Mouse (Mus musculus) lung, embryonic 15.5 days (tissue): ENCODE results near the gene Rngtt. TPM values are rescaled to one million over a fixed set of nuclear protein-coding genes. Genes with fewer than 3 reads are reported as not detected.

Experiments used
- ATAC-seq: fragments of 200-750 bp; cut with Nextera tagmentation; 2 replicates; pipeline ENCODE4 v1.8.0; 2017; ENCODE audit warnings: moderate number of reproducible peaks, borderline replicate concordance; ENCODE audit not compliant: low FRiP score, low TSS enrichment; ENCODE audit errors: extremely low read depth
- H3K27ac ChIP-seq: fragments of 300-500 bp; sonication (generic); 2 replicates; pipeline ENCODE4 v1.5.1; 2015; ENCODE audit warnings: moderate library complexity, mild to moderate bottlenecking, inconsistent platforms
- H3K27me3 ChIP-seq: fragments of 300-500 bp; sonication (generic); 2 replicates; pipeline ENCODE4 v1.6.1; 2015; ENCODE audit warnings: inconsistent platforms
- H3K36me3 ChIP-seq: fragments of 300-500 bp; sonication (generic); 2 replicates; pipeline ENCODE4 v1.6.1; 2015; ENCODE audit warnings: inconsistent platforms
- H3K4me1 ChIP-seq: fragments of 300-500 bp; sonication (generic); 2 replicates; pipeline ENCODE4 v1.6.1; 2015; ENCODE audit warnings: inconsistent platforms
- H3K4me2 ChIP-seq: fragments of 300-500 bp; sonication (generic); 2 replicates; pipeline ENCODE4 v1.6.1; 2015; ENCODE audit warnings: inconsistent platforms, mild to moderate bottlenecking, moderate library complexity
- H3K4me3 ChIP-seq: fragments of 300-500 bp; sonication (generic); 2 replicates; pipeline ENCODE4 v1.5.1; 2015; ENCODE audit warnings: mild to moderate bottlenecking, inconsistent platforms
- H3K9ac ChIP-seq: fragments of 300-500 bp; sonication (generic); 2 replicates; pipeline ENCODE4 v1.6.1; 2015; ENCODE audit warnings: inconsistent platforms
- H3K9me3 ChIP-seq: fragments of 300-500 bp; sonication (generic); 2 replicates; pipeline ENCODE4 v1.6.1; 2016; ENCODE audit warnings: inconsistent platforms
- WGBS: fragments of 180-500 bp; shearing (Covaris S2); methylation state at CpG from one replicate; pipeline ENCODE4 v1.1.7; 2015; 5-methylcytosine and 5-hydroxymethylcytosine counted together
- microRNA-seq: library from miRNA; unstranded; fragments of <30 nt; microRNA quantifications from one replicate; pipeline ENCODE4, GENCODE M21; 2016
- polyA plus RNA-seq: library from polyadenylated mRNA; unstranded; fragments of >200 nt; fragmentation: Nextera tagmentation; extraction: Ambion mirVana; gene quantifications from 2 replicates; pipeline ENCODE4 v1.2.1, GENCODE M21; 2015

The Rngtt gene
- polyA plus RNA-seq, 1 experiment from 2014 or later = 25.4 TPM

DNA sequence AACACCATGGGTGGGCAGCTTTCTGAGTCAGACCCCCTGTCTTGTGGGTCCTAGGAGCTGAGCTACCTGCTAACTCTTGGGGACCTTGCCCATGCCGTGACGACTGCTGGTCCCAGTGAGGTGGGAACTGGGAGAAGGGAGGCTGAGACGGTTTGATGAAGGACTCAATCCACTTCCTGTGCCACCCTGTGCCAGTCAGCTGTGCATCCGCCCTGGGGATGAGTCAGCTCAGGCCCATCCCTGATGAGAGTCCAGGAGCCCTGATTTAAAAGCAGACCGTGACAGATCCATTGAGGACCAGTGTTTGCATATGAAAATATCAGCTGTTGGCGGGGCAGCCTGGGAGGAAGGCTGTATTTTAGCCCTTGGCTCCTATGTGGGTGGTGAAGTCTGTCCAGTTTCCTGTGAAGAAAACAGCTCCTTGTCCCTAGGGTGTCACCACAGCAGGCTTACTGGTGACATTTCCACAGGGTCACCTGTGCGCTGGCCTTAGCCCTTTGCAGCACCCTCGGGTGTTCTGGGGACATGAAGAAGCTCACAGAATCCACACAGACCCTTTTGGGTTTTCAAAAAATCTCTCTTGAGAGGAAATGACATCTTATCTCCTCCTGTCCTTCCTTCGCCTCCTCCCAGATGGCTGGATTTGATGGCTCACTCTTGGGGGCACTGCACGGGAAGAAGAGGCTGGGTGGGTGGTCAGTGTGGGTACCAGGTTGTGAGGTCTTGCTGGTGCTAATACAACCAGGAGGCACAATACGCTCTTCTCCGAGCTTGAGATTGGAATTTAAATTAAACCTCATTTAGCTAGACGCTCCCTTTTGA lies 234.9 kb downstream of the Rngtt start:
- H3K4me3 ChIP-seq = no peak overlapping the region
- 0 out of 2 replicates have a peak overlapping the region, but pooled peaks have one; percentile 12 for H3K4me2 ChIP-seq
- ATAC-seq = peak; percentile 58; the same call in 1 of the 2 replicates
- 59% methylated on average over 13 of the region's 13 CpGs for WGBS
- H3K27ac ChIP-seq = no peak overlapping the region
- H3K36me3 ChIP-seq = no peaks in the 10 kb centered on the region
- peaks cover 15% of the 10 kb centered on the region; the same call in 1 of the 2 replicates for H3K4me1 ChIP-seq
- no peak overlapping the region for H3K9ac ChIP-seq
- no peaks in the 10 kb centered on the region for H3K27me3 ChIP-seq
- no peaks in the 10 kb centered on the region for H3K9me3 ChIP-seq

DNA sequence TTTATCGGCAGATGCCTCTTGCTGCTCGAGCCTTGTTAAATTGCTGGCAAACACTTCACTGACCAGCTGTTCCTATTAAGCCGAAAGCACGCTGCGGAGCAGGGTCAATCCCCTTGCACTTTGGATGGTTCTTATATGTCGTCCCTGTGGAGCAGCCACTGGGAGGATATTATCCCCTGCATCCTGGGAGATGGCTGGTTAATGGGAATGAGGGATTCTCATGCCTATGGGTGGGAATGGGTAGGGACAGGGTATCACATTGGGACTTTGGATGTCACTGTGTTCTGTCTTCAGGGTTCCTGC lies 235.4 kb downstream of the Rngtt start:
- 25% methylated on average over 6 of the region's 6 CpGs for WGBS
- no peak overlapping the region for H3K4me2 ChIP-seq
- H3K9me3 ChIP-seq = no peaks in the 10 kb centered on the region
- H3K36me3 ChIP-seq = no peaks in the 10 kb centered on the region
- peak; percentile 78; the same call in 1 of the 2 replicates for ATAC-seq
- H3K4me1 ChIP-seq = peaks cover 15% of the 10 kb centered on the region; the same call in 1 of the 2 replicates
- no peak overlapping the region for H3K4me3 ChIP-seq
- H3K27me3 ChIP-seq = no peaks in the 10 kb centered on the region
- H3K27ac ChIP-seq = no peak overlapping the region
- H3K9ac ChIP-seq = no peak overlapping the region

DNA sequence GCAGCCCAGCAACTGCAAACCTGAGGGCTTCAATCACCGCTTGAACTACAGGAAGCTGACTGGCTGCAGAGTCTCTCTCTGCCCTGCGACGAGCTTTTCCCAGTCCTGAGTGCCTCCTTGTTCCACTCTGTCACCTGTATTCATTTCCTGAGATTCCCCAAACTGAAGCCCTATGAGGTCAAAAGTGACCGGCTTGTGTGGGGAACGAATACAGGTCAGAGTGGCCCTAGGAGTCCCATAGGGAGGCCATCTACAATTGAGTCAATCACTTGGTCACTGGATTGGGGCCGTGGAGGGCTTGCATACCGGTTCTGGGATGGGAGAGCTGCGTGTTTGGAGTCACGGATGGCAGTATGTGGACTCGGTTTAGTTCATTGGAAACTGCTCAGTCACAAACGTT lies 236.2 kb downstream of the Rngtt start:
- Histone ChIP-seq H3K4me1 (peaks cover 15% of the 10 kb centered on the region; the same call in 1 of the 2 replicates), H3K27ac (no peak overlapping the region), H3K27me3 (no peaks in the 10 kb centered on the region), H3K4me3 (no peak overlapping the region), H3K4me2 (no peak overlapping the region), H3K9ac (no peak overlapping the region), H3K36me3 (no peaks in the 10 kb centered on the region), H3K9me3 (no peaks in the 10 kb centered on the region)
- 75% methylated on average over 11 of the region's 11 CpGs for WGBS
- no peak for ATAC-seq

DNA sequence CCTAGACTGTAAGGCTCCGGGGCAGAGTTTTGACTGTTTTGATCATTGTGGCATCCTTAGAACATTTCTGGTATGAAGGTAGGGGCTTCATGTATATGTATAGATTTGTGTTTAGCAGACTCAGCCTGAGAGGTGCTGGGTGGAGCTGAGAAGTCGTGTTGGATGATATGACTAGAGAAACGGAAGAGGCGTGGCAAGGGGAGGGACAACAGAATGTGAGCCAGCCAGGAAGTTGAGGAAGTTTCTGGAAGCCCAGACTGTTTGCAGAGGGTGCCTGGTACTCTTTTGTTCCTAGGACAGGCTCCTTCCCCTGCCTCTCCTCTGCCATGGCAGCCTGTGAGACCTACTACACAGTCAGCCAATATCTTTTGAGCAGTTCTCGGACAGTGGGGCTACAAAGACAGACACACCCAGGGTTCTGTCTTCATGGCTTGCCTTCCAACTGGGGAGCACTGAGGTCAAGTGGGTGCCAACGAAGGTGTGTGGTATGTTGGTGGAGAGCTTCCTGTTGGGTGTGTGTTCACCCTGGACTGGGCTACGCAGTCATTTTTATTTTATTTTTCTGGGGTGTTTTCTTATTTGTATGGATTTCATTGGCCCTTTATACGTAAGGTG lies 237.3 kb downstream of the Rngtt start:
- Histone ChIP-seq H3K4me2 (no peak overlapping the region), H3K27me3 (no peaks in the 10 kb centered on the region), H3K36me3 (no peaks in the 10 kb centered on the region), H3K4me3 (no peak overlapping the region), H3K9me3 (no peaks in the 10 kb centered on the region), H3K9ac (no peak overlapping the region), H3K27ac (no peak overlapping the region), H3K4me1 (peaks cover 15% of the 10 kb centered on the region; the same call in 1 of the 2 replicates)
- 68% methylated on average over 8 of the region's 8 CpGs for WGBS
- no peak for ATAC-seq

DNA sequence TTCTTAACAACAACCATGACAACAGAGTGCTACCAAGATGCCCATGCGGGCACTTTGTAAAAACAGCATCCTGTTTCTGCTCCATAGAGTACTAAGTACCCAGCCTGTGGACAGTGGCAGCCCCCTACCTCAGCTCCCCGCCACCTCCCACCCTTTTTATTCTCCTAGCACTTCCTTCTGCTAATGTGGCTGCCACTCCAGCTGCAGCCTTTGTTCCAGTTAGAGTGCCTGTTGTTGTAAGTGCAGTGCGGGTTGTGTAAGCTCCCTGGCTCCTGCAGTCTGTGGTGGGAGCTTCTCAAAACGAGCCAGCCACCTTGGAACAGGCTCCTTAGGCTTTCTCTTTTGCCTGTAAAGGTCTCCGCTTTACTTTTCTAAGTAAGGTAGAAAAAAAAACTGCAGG lies 239.5 kb downstream of the Rngtt start:
- no peak overlapping the region for H3K9ac ChIP-seq
- ATAC-seq = no peak
- WGBS = 50% methylated on average over 5 of the region's 5 CpGs

More for the DNA sequence above, 239.5 kb downstream of the Rngtt start:
- Histone ChIP-seq H3K27me3 (no peaks in the 10 kb centered on the region), H3K4me2 (no peak overlapping the region), H3K36me3 (no peaks in the 10 kb centered on the region), H3K9me3 (no peaks in the 10 kb centered on the region), H3K27ac (no peak overlapping the region), H3K4me1 (peaks cover 17% of the 10 kb centered on the region; the same call in 1 of the 2 replicates), H3K4me3 (no peak overlapping the region)

Small RNA genes lying within 50 kb of the gene (microRNA-seq; reads per million reads assigned to microRNA genes)
- gene Mir8118 = not detected

Other genes with a start within 250 kb of the Rngtt start
- gene Gabrr2, start 247.3 kb upstream of the Rngtt start, polyA plus RNA-seq = 0.59 TPM in 1 of 2 replicates, not detected in the other
- gene Gabrr1, start 177.8 kb upstream of the Rngtt start, polyA plus RNA-seq = not detected in 2 replicates
- 1.2 and 1.6 TPM in 2 replicates for gene Pm20d2, start 120.6 kb upstream of the Rngtt start, polyA plus RNA-seq
- 3.3 TPM in 2 replicates for gene Srsf12, start 101.3 kb upstream of the Rngtt start, polyA plus RNA-seq
- 122 and 129 TPM in 2 replicates for gene Pnrc1, start 20.1 kb upstream of the Rngtt start, polyA plus RNA-seq